ENCODE assay signal across 7 mouse cellular contexts in genomic region chr3:135485128-135485899, GRCm38 (mm10). TPM values are rescaled to one million over a fixed set of nuclear protein-coding genes. Genes with fewer than 3 reads are reported as not detected.
DNase-seq lines count a peak whose midpoint lies in the region; ATAC-seq lines count a peak whose summit lies in the region.

Manba (plus strand) TSS chr3:135485611.

- peak; percentile 70 for DNase-seq in adrenal gland, adult 8-10 months
- peak; percentile 76 for DNase-seq in embryo, embryonic 9.5 days (ENCODE audit: extremely low spot score)
- peak; percentile 99 for DNase-seq in heart, adult 11 months
- DNase-seq in kidney, adult 18-20 months, result peak; percentile 87
- peak; percentile 68 to 81 for DNase-seq in spleen, adult 18-20 months

- H3K9me3 ChIP-seq in limb, embryonic 13.5 days, result no peaks in the 10 kb centered on the region
- no peaks in the 10 kb centered on the region for H3K9me3 ChIP-seq in midbrain, embryonic 15.5 days

- H3K4me3 ChIP-seq in limb, embryonic 13.5 days, result peak within 1 kb of the TSS; percentile 63
- peak within 1 kb of the TSS; percentile 65 for H3K4me3 ChIP-seq in midbrain, embryonic 15.5 days

- peaks cover 10% of the 10 kb centered on the region for H3K27me3 ChIP-seq in limb, embryonic 13.5 days
- no peaks in the 10 kb centered on the region for H3K27me3 ChIP-seq in midbrain, embryonic 15.5 days (replicated peaks)

- peak within 1 kb of the TSS; percentile 84 for H3K4me2 ChIP-seq in limb, embryonic 13.5 days (replicated peaks)
- H3K4me2 ChIP-seq in midbrain, embryonic 15.5 days, result peak within 1 kb of the TSS; percentile 96

- ATAC-seq in limb, embryonic 13.5 days (ENCODE audit: low FRiP score, low read depth), result peak; percentile 89
- peak; percentile 94 for ATAC-seq in midbrain, embryonic 15.5 days (replicated peaks)

- H3K9ac ChIP-seq in limb, embryonic 13.5 days, result peak within 1 kb of the TSS; percentile 67
- peak within 1 kb of the TSS; percentile 74 for H3K9ac ChIP-seq in midbrain, embryonic 15.5 days

- WGBS in limb, embryonic 13.5 days, result 3% methylated on average over 48 of the region's 48 CpGs
- WGBS in midbrain, embryonic 15.5 days, result 2% methylated on average over 48 of the region's 48 CpGs

- H3K36me3 ChIP-seq in limb, embryonic 13.5 days, result no peaks in the 10 kb centered on the region
- H3K36me3 ChIP-seq in midbrain, embryonic 15.5 days (replicated peaks), result no peaks in the 10 kb centered on the region

- no peak within 1 kb of the TSS for H3K27ac ChIP-seq in limb, embryonic 13.5 days
- 0 out of 2 replicates have a peak within 1 kb of the TSS, but pooled peaks have one; percentile 5 for H3K27ac ChIP-seq in midbrain, embryonic 15.5 days

- 0 out of 2 replicates have a peak, but pooled peaks cover 5% of the 10 kb centered on the region for H3K4me1 ChIP-seq in limb, embryonic 13.5 days
- H3K4me1 ChIP-seq in midbrain, embryonic 15.5 days, result 0 out of 2 replicates have a peak, but pooled peaks cover 7% of the 10 kb centered on the region

RNA-seq across cellular contexts. Expression of gene Manba, which starts in this region (rescaled TPM):
- 10 to 100 TPM; 13.9 to 27.8 (median 18.3) TPM for total RNA-seq in adrenal gland, adult 8-10 months (2022)
- 5.5 and 5.7 TPM in 2 replicates for polyA plus RNA-seq in limb, embryonic 13.5 days (2015; fragmentation: Nextera tagmentation; extraction: Ambion mirVana)
- polyA plus RNA-seq in midbrain, embryonic 15.5 days (2015; fragmentation: Nextera tagmentation; extraction: Ambion mirVana), result 7.9 and 8.5 TPM in 2 replicates
